Mouse (Mus musculus) heart, adult 2 months (tissue): ENCODE measurements at regions not wholly inside any gene's neighbourhood (a gene's known extent, or its start where the extent isn't known, plus 50 kb on each side); places are given as distances from the start of the nearest gene placed in this dataset.

Experiments
- CTCF ChIP-seq: fragments of 200-600 bp; IDR thresholded peaks from 2 replicates; pipeline ENCODE4 v1.8.1; 2022; ENCODE audit warnings: antibody characterized with exemption, mild to moderate bottlenecking, moderate library complexity
- POLR2A ChIP-seq: fragments of 200-500 bp; IDR thresholded peaks from 2 replicates; pipeline ENCODE4 v1.6.1; 2011; ENCODE audit warnings: mild to moderate bottlenecking, low read depth, low read length, control low read depth; ENCODE audit not compliant: insufficient read depth

- TF ChIP-seq CTCF (no peak), POLR2A (no peak)
These were observed 228.6 kb upstream of the Tll1 start for GRCm38 (mm10) chr8:64434648-64435047.
